Mouse (Mus musculus): ENCODE measurements around the gene Iqsec3. TPM values are rescaled to one million over a fixed set of nuclear protein-coding genes. Genes with fewer than 3 reads are reported as not detected.
A peak's percentile ranks its signal among the peaks of the same experiment; 100 is the strongest.
"Not testable (repeated sequence)": the region's sequence is repeated elsewhere in the genome, so short reads cannot be mapped to it uniquely, and the experiment has no call there.

Iqsec3 gene
- total RNA-seq, 2 experiments from 2014 or later, result 116 to 121 TPM

GRCm38 (mm10) chr6:121385397-121385796 is 88.1 kb downstream of the Iqsec3 start:
- Histone ChIP-seq H3K4me3 (no peak overlapping the region), H3K27ac (no peak overlapping the region)
- intact Hi-C loops (cut with DNase I), result no loop called here
- TF ChIP-seq CTCF (IDR thresholded peaks at IDR 0.05), result no peak
- DNase-seq (ENCODE audit: extremely low spot score in 1 of 2, low spot score in 2 of 2), result no peak

GRCm38 (mm10) chr6:121382071-121382470 is 91.4 kb downstream of the Iqsec3 start:
- intact Hi-C loops (cut with DNase I), result no loop called here
- TF ChIP-seq CTCF (IDR thresholded peaks at IDR 0.05), result no peak

GRCm38 (mm10) chr6:121380576-121380975 is 92.9 kb downstream of the Iqsec3 start:
- no peak overlapping the region for H3K27ac ChIP-seq
- TF ChIP-seq CTCF (IDR thresholded peaks at IDR 0.05), result no peak
- H3K4me3 ChIP-seq, result no peak overlapping the region
- no peak for DNase-seq (ENCODE audit: extremely low spot score in 1 of 2, low spot score in 2 of 2)
- intact Hi-C loops (cut with DNase I), result no loop called here

More at GRCm38 (mm10) chr6:121382071-121382470, 91.4 kb downstream of the Iqsec3 start:
- no peak overlapping the region for H3K27ac ChIP-seq
- no peak overlapping the region for H3K4me3 ChIP-seq
- no peak for DNase-seq (ENCODE audit: extremely low spot score in 1 of 2, low spot score in 2 of 2)

DNA sequence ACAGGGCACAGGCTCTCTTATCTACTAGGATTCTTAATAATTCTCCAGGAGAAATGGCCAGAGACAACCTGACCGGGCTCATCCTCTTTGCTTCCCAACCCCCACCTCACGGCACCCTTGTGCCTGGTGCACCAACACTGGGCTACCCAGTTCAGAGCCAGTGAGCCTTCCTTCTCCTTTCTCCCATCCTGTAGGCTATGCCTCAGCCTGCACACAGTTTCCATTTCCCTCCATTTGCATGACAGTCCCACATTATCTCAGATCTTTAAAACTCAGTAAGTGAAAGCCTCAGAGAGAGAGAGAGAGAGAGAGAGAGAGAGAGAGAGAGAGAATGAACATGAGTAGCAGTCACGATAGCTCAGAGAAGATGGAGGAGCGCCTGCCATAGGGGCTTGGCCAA is 95.2 kb downstream of the Iqsec3 start:
- intact Hi-C loops (cut with DNase I), result no loop called here
- no peak overlapping the region for H3K4me3 ChIP-seq
- no peak for TF ChIP-seq CTCF (IDR thresholded peaks at IDR 0.05)
- no peak for DNase-seq (ENCODE audit: extremely low spot score in 1 of 2, low spot score in 2 of 2)
- H3K27ac ChIP-seq, result no peak overlapping the region

- no peak for DNase-seq (ENCODE audit: extremely low spot score in 1 of 2, low spot score in 2 of 2)
- H3K4me3 ChIP-seq, result no peak overlapping the region
- no peak overlapping the region for H3K27ac ChIP-seq
- TF ChIP-seq CTCF (IDR thresholded peaks at IDR 0.05), result no peak
- intact Hi-C loops (cut with DNase I), result no loop called here
Measured at GRCm38 (mm10) chr6:121376159-121376558, 97.3 kb downstream of the Iqsec3 start.

DNA sequence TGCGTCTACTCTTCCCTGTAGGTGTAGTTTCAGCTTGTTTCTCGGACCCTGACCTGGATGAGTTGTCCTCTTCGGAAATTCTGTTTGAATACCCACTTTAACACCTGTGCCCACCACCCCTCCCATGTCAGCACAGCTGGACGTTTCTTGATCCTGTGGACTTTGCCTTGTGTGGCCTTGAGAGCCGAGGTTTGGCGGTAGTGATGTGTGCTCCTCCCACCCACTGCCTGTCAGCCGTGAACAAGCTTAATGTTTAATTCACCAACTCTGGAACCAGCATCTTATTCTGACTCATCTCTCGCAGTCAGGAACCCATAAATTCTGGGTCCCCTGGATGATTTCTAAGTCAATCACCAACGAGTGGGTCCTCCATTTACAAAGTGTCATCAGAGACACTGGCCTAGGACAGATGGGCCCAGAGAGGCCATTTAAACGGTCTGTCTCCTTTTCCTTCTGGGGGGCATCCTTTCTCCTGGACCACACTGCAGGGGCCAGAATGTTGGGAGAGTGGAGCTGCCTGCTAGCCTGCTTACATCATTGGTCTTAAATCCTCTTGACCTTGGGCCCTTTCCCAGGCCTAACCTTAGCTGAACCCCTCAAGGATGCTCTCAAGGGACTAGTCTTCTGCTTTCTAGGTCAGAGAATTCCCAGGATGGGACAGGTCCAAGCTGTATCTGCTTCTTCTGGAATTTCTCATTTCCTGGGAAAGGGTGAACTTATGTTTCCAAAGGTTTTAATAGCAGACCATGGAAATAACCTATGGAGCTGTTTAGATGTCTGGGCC is 102.1 kb downstream of the Iqsec3 start:
- Histone ChIP-seq H3K4me3 (no peak overlapping the region), H3K27ac (no peak overlapping the region; the same call in 1 of the 2 replicates)
- intact Hi-C loops (cut with DNase I), result loop anchor here (2.0 kb wide), 1 partner anchor 99 kb away; no protein-coding TSS in a partner anchor
- no peak for TF ChIP-seq CTCF (IDR thresholded peaks at IDR 0.05)
- DNase-seq (ENCODE audit: extremely low spot score in 1 of 2, low spot score in 2 of 2), result no peak

DNA sequence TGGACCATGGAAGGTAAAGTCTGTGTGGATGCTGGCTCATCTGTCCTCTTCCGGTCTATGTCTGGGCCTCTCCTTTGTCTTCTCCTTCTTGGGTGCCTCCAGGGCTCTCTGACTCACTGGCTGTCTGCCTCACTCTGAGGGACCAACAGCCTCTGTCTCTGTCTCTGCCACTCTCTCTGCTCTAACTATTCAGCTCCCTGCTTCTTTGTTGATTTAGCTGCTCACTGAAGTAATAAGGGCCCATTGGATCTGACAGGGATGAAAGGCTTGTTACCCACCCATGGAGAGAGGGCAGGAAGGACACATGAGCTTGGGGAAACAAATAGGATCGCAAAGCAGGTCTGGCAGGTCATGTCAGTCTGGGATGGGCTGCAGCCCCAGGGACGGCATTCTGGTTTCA is 106.4 kb downstream of the Iqsec3 start:
- no peak overlapping the region for H3K27ac ChIP-seq
- intact Hi-C loops (cut with DNase I), result loop anchor here (2.0 to 10.0 kb wide), 2 partner anchors 28 to 182 kb away; partner anchors contain the start of gene Pex26
- TF ChIP-seq CTCF (IDR thresholded peaks at IDR 0.05), result no peak
- no peak for DNase-seq (ENCODE audit: extremely low spot score in 1 of 2, low spot score in 2 of 2)
- no peak overlapping the region for H3K4me3 ChIP-seq

DNA sequence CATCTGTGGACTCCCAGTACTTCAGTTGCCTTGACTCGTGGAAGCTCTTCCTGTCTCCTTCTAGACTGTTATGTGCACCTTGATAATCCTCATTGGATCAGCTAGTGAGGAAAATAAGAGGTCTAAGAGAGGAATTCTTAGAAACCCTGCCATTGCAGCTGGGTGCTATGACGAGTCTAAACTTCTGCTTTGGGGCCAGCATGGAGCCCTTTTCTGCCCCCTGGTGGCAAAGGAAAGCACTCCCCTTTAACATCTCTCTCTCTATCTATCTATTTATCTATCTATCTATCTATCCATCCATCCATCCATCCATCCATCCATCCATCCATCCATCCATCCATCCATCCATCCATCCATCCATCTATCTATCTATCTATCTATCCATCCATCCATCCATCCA is 106.9 kb downstream of the Iqsec3 start:
- peak in 1 of 2 experiments; percentile 29 for DNase-seq (ENCODE audit: extremely low spot score in 1 of 2, low spot score in 2 of 2)
- intact Hi-C loops (cut with DNase I), result loop anchor here (2.0 to 10.0 kb wide), 2 partner anchors 28 to 182 kb away; partner anchors contain the start of gene Pex26

DNA sequence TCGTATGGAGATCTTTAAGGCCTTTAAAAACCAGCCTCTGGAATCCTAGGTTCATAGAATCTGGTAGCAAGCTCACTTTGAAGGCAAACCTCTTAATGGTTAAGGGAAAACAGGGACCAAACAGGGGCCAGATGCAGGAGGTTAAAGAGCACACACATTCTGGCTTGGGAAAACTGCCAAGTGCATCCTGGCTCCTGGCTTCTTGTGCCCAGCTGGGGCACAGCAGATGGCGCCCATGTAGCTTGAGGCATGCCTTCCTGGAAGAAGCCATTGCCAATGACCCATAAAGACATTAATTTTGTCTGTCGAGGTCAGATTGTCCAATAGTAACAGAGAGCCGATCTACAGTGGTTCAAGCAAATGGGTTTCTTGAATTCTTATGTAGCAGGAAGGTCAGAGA is 109.5 kb downstream of the Iqsec3 start:
- no peak for TF ChIP-seq CTCF (IDR thresholded peaks at IDR 0.05)
- intact Hi-C loops (cut with DNase I), result loop anchor here (10.0 kb wide), 1 partner anchor 179 kb away; the partner anchor contains the start of gene Pex26
- H3K27ac ChIP-seq, result no peak overlapping the region
- no peak for DNase-seq (ENCODE audit: extremely low spot score in 1 of 2, low spot score in 2 of 2)
- H3K4me3 ChIP-seq, result no peak overlapping the region

More for the DNA sequence above, 106.9 kb downstream of the Iqsec3 start:
- not testable (repeated sequence) for H3K4me3 ChIP-seq, H3K27ac ChIP-seq
- TF ChIP-seq CTCF (IDR thresholded peaks at IDR 0.05), result peak; percentile 57

GRCm38 (mm10) chr6:121363061-121363460 is 110.4 kb downstream of the Iqsec3 start:
- DNase-seq (ENCODE audit: extremely low spot score in 1 of 2, low spot score in 2 of 2), result no peak
- intact Hi-C loops (cut with DNase I), result loop anchor here (10.0 kb wide), 1 partner anchor 178 kb away; the partner anchor contains the start of gene Pex26
- Histone ChIP-seq H3K27ac (no peak overlapping the region), H3K4me3 (no peak overlapping the region)
- TF ChIP-seq CTCF (IDR thresholded peaks at IDR 0.05), result no peak

GRCm38 (mm10) chr6:121357232-121357631 is 116.2 kb downstream of the Iqsec3 start:
- H3K27ac ChIP-seq, result no peak overlapping the region
- no peak overlapping the region for H3K4me3 ChIP-seq
- intact Hi-C loops (cut with DNase I), result no loop called here
- DNase-seq (ENCODE audit: extremely low spot score in 1 of 2, low spot score in 2 of 2), result no peak
- no peak for TF ChIP-seq CTCF (IDR thresholded peaks at IDR 0.05)

- H3K27ac ChIP-seq, result no peak overlapping the region
- intact Hi-C loops (cut with DNase I), result no loop called here
- H3K4me3 ChIP-seq, result no peak overlapping the region
- DNase-seq (ENCODE audit: extremely low spot score in 1 of 2, low spot score in 2 of 2), result no peak
- no peak for TF ChIP-seq CTCF (IDR thresholded peaks at IDR 0.05)
Measured at GRCm38 (mm10) chr6:121356041-121356440, 117.4 kb downstream of the Iqsec3 start.

Measured in left cerebral cortex, adult 2 months (tissue).